Mouse (Mus musculus): ENCODE data around the gene Trim13.

Gene Trim13

DNA sequence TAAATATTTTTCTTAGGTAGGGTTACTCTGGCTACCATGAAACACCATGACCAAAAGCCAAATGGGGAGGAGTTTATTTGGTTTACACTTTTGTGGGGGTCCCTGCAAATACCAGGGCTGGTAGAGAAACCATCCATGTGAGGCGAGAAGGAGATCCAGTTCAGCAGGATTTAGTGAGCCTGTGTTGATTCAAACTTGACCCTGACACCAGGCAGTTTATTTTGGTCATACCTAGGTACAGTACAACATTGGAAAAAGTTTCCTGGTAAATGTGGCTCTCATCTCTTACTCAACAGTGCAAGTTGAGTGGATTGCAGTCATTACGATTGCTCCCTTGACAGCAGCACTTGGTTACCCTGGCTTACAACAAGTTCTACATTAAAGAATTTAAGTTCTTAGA lies 15.3 kb downstream of the Trim13 start:
- DNase-seq (ENCODE audit: low spot score in 2 of 2): no peak

DNA sequence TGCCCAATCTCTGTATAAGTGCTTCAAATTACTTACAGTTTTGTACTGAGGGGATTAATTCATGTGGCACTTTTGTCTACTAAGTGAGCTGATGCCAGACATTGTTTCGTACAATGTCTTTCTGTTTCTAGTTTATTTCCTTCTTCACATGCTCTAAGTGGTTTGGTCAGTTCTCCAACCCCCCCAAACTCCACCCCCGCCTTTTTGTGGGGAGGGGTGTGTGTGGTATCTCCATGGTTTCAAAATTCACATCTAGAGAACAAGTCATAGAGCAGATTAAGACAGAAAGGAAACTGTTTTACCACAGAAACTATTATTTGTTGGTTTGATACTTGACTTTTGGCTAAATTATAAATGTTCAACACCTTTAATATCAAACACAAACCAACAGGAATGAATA lies 22.3 kb downstream of the Trim13 start:
- no peak for DNase-seq (ENCODE audit: low spot score in 2 of 2)

DNA sequence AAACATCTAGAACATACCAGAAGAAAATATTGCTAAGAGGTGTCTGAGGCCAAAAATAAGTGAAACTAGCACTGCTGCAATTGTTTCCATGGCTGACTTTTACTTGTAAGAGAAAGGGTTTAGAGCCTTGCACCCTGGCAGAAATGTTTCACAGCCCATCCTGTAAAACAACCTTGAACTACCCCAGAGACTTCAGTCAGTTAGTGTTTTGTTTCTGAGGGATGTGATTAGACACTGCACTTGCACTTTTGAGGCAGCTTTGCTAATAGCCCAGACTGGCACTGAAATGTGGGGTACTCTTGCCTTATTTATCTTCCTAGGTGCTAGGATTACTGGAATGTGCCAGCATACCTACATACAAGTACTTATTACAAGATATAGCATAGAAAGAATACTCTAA lies 37.9 kb downstream of the Trim13 start:
- no peak for DNase-seq (ENCODE audit: low spot score in 2 of 2)

DNA sequence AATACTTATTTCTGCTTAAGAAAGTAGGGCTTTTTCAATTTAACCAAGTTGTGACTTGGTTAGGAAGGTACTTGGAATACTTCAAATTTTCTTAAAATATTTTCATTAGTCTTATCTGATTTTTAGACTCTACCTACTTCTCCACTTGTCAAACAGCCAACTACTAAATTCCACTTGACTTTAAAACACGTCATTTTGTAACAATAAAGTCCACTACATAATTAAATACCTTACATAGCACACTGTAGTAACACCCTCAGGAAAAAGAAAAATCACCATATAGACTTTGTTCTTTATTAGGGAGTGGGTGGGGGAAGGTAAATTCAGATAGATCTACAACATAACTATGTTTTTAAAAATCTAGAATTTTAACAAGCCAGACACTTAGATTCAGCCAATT lies 44.6 kb downstream of the Trim13 start:
- no peak for DNase-seq (ENCODE audit: low spot score in 2 of 2)

DNA sequence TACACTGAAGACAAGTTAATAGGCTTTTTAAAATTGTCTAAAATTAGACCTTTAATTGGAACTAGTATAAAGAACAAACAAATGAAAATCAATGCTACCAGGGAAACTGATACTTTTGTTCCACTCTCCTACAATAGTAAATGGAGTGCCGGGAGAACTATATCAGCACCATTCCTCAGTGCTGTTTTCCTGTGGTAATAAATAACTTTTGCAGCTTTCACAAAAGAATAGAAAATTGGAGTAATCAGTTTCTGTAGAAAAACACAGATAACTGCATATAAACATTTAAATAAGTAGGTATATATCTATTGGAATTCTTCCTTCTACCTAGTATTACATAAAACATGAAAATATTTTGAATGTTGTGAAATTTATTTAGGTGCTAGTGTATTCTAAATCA lies 47.5 kb downstream of the Trim13 start:
- no peak for DNase-seq (ENCODE audit: low spot score in 2 of 2)

DNA sequence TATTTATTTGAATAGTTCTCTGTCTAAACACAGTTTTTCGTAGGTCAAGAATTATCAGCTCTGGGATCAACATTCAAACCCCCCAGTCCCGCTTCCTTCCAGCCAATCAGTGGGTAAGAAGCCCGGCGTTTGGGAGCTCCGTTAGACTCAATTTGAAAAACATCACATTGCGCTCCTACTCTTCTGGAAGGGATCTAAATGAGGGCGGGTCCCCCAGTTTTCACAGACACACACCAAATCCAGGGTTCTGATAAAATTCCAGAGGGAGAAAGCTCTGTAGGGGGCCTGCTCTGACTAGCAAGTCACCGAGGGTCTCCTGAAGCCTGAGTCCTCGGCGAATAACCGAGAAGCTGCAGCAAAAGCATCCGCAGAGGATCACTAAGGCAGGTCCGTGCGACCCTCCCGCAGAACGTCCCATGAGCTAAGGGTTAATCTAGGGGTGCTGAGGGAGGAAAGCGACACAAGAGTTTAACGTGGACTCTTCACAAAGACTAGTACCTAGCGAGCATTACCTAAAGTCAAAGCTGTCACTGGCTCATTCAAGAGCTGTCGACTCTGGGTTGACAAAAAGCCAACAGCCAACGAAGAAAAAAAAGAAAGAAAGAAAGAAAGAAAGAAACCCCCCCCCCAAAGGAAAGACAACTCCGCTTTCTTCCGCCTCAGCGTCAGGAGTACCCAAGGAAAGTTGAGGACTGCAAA lies 49.3 kb downstream of the Trim13 start:
- DNase-seq (ENCODE audit: low spot score in 2 of 2): peak; percentile 32 to 51

DNA sequence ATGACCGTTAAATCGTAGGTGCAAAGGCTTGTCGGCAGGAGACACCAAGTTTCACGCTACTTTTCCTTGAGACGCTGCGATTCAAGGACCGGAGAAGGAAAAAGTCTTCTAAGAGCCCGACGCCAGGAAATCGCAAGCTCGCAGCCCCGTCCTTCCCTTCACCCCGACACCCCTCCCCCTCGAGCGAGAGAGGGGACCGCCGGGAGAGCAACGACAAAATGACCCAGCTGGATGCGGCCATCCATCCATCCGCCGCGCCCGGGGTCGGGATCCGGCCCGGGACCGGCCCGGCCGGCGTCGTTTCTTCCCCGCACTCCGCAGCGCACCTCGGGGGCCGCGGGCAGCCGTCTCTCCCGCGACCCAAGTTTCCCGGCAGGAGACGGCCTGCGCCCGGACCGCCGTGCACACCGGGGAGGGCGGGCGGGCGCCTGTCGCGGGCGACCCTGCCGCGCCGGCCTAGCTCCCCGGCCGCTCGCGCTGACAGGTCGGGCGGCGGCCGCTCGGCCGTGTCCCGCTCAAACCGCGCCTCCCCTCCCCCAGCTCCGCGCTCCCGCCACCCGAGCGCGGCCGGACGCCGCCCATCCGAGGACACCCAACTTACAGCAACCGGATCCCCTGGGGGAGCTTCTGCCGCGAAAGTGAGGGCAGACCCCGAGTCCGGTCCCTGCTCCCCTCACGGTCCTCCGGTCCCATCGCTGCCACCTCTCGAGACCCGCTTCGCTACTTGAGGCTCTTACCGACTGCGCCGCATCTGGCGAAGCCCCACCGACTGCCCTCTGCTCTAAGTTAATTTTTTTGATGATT lies 50.0 kb downstream of the Trim13 start:
- DNase-seq (ENCODE audit: low spot score in 2 of 2): peak; percentile 54 to 61

DNA sequence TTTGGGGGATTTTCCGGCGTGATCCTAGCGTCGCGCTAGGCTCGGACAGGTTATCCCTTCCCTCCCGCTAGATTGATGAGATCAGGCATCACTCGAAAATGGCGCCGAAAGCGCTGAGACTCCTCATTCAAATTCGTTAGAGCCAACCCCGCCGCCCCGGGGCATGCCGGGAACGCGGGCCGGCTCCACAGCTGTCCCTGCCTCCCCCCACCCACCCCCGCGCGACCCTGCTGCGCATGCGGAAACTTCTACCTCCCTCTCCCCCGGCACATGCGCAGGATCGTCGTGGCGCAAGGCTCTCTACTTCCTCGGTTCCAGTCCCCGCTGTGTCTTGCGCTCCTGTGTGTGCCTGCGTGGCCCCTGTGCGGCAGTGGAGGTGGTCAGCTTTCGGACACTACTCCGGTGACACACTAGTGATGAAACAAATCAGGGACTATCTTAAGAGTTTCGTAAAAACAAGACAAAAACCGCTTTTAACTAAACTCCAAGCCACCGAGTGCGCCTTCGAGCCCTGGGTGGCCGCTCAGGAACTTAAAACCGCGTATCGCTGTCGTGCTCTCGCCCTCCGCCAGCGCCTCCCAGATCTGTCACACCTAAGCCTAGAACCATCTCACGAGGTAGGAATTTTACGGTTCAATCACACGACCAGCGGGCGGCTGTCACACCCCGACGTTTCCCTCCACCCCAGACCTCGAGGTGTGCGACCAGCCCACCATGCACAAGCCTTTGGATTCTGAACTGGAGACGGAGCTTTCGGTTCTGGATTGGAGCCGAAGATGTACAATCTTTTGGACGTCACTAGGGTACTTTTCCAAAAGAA lies 50.8 kb downstream of the Trim13 start:
- DNase-seq (ENCODE audit: low spot score in 2 of 2): peak; percentile 96 to 97

DNA sequence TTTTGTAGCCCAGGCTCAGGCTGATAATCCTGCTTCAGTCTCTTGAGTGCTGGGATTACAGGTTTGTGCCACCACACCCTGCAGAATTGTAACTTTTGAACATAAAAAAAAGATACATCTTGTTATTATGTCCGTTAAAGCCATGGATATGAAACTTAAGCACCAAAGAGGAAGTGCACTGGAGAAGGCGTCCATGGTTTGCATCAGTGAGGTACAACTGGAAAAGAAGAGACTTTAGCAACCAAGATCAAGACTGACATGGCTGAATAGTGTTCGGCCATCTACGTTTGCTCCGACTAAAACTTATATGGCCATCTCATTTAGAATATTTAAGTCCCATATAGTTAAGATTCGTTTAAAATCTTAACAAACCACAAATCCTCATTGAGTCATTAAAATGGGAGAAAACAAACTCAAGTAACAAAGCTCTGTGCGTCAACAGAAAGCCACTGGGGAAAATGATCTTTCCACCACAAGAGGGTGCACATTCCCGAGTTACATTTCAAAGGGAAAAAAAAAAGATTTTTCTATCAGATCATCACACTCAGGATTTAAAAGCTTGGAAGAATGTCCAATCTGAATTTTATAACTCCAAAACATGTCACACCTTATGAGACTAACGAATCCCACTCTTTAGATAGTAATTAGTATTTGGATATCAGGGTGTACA lies 52.4 kb downstream of the Trim13 start:
- peak in 1 of 2 experiments; percentile 23 for DNase-seq (ENCODE audit: low spot score in 2 of 2)
